Mouse (Mus musculus): ENCODE measurements around the gene Gm49340.

DNA sequence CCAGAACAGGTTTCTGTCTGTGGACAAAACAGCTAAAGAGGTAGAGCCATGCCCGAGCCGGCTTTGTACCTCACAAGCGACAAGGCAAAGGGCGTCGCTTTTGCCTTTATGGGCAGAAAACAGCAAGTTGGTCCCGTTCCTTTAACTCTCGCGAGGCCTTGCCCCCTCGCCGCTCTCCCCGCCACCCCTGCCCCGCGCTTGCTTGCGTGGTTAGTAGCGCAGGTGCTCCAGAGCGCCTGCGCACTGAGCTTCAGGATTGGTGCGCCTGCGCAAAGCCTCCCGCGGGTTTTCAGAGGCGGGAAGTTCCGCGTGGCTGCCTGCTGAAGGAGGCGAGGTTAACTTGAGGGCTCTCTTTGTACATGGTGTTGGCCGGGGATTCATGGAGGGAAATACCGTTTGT is at the start of gene Gm49340, which contains the start of the genes Aspa and Spata22:
- TF ChIP-seq GATA1 (IDR thresholded peaks at IDR 0.05; ENCODE audit: borderline replicate concordance, low read length) (no peak), FLI1 (IDR thresholded peaks at IDR 0.05; ENCODE audit: low read length) (no peak)
